Mouse (Mus musculus): ENCODE data around the gene Tm2d3. TPM values are rescaled to one million over a fixed set of nuclear protein-coding genes. Genes with fewer than 3 reads are reported as not detected.

The Tm2d3 gene
- polyA plus RNA-seq, 1 experiment from 2014 or later, result 65.9 TPM

Other genes with a start within 250 kb of the Tm2d3 start
- 28.3 and 30.3 TPM in 2 replicates for gene Tjp1, start 163.4 kb upstream of the Tm2d3 start, polyA plus RNA-seq (2014; fragmentation: Nextera tagmentation; extraction: Ambion mirVana)
- 13.2 and 14.2 TPM in 2 replicates for gene Tarsl2, start 46.3 kb upstream of the Tm2d3 start, polyA plus RNA-seq (2014; fragmentation: Nextera tagmentation; extraction: Ambion mirVana)
- gene Pcsk6, start 170.6 kb downstream of the Tm2d3 start, polyA plus RNA-seq (2014; fragmentation: Nextera tagmentation; extraction: Ambion mirVana), result 2.7 and 3.1 TPM in 2 replicates

All from forebrain, embryonic 11.5 days (tissue).